Mouse (Mus musculus) frontal cortex, postnatal 14 days (tissue): ENCODE measurements at regions not wholly inside any gene's neighbourhood (a gene's known extent, or its start where the extent isn't known, plus 50 kb on each side); places are given as distances from the start of the nearest gene placed in this dataset.
A peak's percentile ranks its signal among the peaks of the same experiment; 100 is the strongest.

ENCODE experiments used
- DNase-seq, 2 experiments: peaks; one replicate each; pipeline ENCODE4 v3.0.0; 2022; ENCODE audit warnings: low spot score in 2 of 2

DNA sequence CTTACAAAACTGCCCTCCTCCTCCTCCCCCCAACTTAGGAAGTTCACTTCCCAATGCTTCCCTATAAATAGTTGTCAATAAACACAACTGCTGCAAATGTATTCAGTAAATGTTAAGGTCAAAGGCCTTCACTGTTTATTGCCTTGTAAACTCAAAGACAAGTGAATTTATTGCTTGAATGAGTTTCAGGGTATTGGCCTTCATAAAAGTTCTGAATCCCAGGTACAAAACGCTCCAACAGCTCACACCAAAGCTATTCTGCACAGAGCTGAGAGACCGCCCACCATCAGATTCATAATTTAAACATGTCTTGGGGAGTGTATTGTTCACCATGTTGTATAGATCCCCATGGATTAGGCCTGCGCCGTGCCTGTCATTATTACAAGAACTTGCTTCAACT lies 53.9 kb upstream of the Cdkn3 start:
- no peak for DNase-seq

DNA sequence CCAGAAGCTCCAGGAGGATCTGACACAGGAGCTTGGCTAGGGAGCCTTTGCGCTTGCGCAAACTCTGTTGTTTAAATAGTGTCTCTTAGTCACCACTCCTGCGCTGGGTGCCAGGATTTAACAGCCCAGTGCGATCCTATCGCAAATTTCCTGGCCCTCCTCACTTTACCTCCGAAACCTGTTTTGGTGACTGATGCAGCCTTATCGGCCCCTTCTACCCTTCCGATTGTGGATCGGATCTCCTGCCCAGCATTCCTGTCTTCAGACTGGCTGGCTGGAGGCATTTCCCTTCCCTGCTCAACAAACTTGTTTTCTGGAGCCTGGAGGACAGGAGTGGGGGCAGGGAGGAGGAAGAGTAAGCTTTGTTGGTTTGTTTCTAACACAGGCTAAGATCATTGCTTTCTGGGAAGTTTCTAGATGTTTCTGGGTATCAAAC lies 56.0 kb upstream of the Cdkn3 start:
- DNase-seq: no peak

GRCm38 (mm10) chr14:46702669-46703435 lies 57.5 kb upstream of the Cdkn3 start:
- peak in 1 of 2 experiments; percentile 14 for DNase-seq

DNA sequence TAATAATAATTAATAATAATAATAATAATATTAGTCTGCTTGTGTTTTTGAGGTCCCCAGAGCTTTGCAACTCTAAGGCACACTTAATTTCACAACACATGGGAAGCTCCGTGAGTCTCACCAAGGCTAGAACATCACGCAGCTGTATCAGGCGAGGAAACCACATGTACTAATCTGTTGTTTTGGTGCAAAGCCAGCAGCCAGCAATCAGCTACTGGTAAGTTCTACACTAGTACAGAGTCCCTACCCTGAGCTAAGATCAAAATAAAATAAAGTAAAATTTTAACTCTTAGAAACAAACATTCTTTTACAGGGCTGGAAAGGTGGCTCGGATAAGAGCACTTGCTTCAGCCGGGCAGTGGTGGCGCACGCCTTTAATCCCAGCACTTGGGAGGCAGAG lies 67.8 kb upstream of the Cdkn3 start:
- DNase-seq: no peak

GRCm38 (mm10) chr14:46692067-46692466 lies 68.3 kb upstream of the Cdkn3 start:
- no peak for DNase-seq

GRCm38 (mm10) chr14:46682728-46683127 lies 77.6 kb upstream of the Cdkn3 start:
- DNase-seq: no peak

- no peak for DNase-seq
These were observed 81.4 kb upstream of the Cdkn3 start for GRCm38 (mm10) chr14:46678935-46679334.

- DNase-seq: no peak
These were observed 88.7 kb upstream of the Cdkn3 start for GRCm38 (mm10) chr14:46671482-46672225.

GRCm38 (mm10) chr14:46671062-46671461 lies 89.3 kb upstream of the Cdkn3 start:
- DNase-seq: no peak

- DNase-seq: no peak
These were observed 89.9 kb upstream of the Cdkn3 start for GRCm38 (mm10) chr14:46670221-46671046.

DNA sequence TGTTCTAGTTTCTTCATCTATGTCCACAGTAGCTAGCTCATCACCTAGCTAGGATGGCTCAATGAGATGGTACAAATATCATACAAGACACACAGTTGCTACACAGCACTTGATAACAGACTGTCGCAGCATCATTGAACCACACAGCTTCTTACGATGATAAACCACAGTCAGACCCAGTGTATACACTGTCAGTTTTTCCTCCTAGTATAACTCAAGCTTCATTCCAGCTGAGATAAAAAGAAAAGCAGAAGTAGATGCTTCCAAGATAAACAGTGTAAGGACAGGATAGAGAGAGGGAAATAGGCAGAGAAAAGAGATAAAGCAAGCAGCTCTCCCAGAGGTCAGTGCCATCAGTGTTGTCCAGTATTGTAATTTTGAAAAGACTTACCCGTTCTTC lies 92.1 kb upstream of the Cdkn3 start:
- DNase-seq: no peak

DNA sequence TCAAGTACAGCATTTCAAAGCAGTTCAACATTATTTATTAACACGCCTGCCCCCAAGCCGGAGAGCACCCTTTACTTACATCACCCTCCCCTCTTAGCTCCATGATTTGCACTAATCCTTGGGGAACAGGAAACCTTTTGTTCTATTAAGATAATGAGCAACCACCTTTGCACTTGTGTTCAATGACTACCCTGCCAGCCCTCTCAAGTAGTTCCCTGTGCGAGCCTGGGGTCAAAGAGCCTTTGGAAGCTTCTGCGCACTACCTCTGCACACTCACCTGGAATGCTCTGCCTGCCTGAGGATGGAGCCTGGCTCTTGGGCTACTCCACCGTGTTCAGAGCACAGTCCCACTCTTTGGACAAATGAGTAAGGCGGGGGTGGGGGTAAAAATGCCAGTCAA lies 96.0 kb upstream of the Cdkn3 start:
- DNase-seq: no peak

DNA sequence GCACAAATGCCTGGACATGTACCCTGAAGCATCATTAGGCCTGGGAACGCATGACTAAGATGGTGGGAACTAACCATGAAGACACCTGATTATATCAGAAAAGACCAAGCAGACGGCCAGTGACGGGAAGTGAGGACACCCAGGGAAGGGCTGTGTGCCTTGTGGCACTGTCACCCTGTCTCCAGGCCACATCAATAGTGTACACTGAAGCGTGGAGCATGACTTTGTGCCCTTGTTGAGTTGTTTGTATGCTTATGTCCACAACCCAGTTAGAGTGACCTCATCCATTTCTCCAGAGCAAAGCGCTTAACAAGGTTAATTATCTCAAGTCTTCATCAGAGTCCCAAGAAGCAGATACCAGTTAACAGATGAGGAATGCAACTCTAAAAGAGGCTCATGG lies 96.8 kb upstream of the Cdkn3 start:
- no peak for DNase-seq

GRCm38 (mm10) chr14:46661792-46662545 lies 98.4 kb upstream of the Cdkn3 start:
- DNase-seq: no peak

- no peak for DNase-seq
These were observed 99.1 kb upstream of the Cdkn3 start for GRCm38 (mm10) chr14:46661118-46661791.

GRCm38 (mm10) chr14:46659365-46659764 lies 101.0 kb upstream of the Cdkn3 start:
- no peak for DNase-seq

- DNase-seq: no peak
These were observed 104.1 kb upstream of the Cdkn3 start for GRCm38 (mm10) chr14:46656249-46656648.

DNA sequence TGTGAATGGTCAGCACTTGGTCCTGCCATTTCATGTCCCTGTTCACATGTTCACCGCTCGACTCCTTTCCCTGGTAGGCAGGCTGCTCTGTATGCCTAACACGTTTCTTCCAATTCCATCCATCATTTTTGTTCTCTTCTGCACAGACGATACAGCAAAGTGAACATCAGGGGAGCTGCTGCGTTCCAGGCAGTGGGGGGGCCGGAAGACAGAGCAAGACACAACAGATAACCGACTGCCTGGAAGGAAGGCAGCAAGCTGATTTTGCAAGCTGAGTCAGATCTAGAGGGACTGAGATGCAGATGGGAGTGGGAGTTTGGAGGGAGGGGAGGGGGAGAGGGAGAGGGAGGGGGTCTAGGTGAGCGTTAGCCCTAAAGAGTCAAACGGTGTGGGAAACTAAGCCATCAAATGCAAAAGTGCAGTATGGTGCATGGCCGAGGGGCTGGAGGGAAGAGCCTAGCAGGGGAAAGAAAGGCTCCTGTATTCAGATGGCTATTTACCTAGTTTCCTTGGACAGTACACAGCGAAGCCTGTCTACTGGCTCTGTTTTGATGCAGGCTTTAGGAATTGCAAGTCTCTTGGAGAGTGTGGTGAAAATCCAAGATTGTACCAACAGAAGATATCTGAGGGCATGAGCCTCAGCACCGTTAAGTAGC lies 112.9 kb upstream of the Cdkn3 start:
- DNase-seq: no peak

DNA sequence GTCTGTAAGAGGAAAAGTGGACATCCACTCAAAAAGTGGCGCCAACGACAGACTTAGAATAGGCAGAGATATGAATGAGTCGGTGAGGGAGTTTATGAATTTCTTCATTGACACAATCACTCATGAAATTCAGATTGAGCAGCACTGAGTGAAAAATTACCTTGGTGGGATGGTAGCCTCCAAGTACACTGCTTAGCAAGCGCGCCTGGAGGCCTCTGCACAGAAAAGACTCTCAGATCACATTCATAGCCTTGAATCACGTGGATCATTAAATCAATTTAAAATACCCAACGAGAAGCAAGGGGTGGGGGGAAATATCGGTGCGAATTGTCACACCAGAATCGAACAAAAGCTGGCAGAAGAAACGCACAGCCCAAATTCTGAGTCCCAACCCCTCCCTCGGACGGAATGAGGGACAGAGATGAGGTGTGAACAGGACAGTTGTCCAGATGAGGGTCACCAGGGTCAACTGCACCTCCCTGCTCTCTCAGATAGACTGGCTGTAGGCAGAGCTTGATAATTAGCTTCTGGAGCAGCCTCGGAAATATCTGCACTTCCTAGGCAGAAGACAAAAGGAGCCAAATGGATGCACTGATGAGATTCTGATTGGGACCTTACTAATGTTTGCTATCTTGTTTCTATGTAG lies 113.5 kb upstream of the Cdkn3 start:
- DNase-seq: no peak
